Mouse (Mus musculus): ENCODE data around the gene Lrit2.

- TF ChIP-seq POLR2AphosphoS2 (IDR thresholded peaks at IDR 0.05; ENCODE audit: low read length) (no peak), ZKSCAN1 (IDR thresholded peaks at IDR 0.05; ENCODE audit: low read depth, low read length) (no peak), CTCF (IDR thresholded peaks at IDR 0.05 in 2 of 3, conservative IDR thresholded peaks at IDR 0.05 in 1 of 3; ENCODE audit: control insufficient read depth in 1 of 3, insufficient read depth in 1 of 3, low read depth in 2 of 3, low read length in 3 of 3, poor library complexity in 1 of 3, severe bottlenecking in 1 of 3) (no peak), ZNF384 (IDR thresholded peaks at IDR 0.05; ENCODE audit: low read depth, low read length) (no peak), USF1 (IDR thresholded peaks at IDR 0.05; ENCODE audit: low read depth, low read length) (no peak), POLR2A (IDR thresholded peaks at IDR 0.05; ENCODE audit: control insufficient read depth in 1 of 2, insufficient read depth in 1 of 2, low read depth in 1 of 2, low read length in 2 of 2, poor library complexity in 1 of 2) (no peak), CHD2 (IDR thresholded peaks at IDR 0.05; ENCODE audit: low read length) (no peak), NRF1 (IDR thresholded peaks at IDR 0.05; ENCODE audit: insufficient read depth, low read depth, low read length, poor library complexity, severe bottlenecking) (no peak), SMC3 (IDR thresholded peaks at IDR 0.05; ENCODE audit: low read depth, low read length) (no peak), GATA1 (IDR thresholded peaks at IDR 0.05; ENCODE audit: low read depth, low read length) (no peak), CHD1 (IDR thresholded peaks at IDR 0.05; ENCODE audit: low read depth, low read length) (no peak), NELFE (IDR thresholded peaks at IDR 0.05; ENCODE audit: low read depth, low read length) (no peak)
Measured at GRCm38 (mm10) chr14:37064849-37065248, 2.9 kb upstream of the Lrit2 start.

All from MEL (cell line).